Mouse (Mus musculus) skeletal muscle tissue, postnatal 0 days (tissue): ENCODE results near the gene Gpr12. TPM values are rescaled to one million over a fixed set of nuclear protein-coding genes. Genes with fewer than 3 reads are reported as not detected.

ENCODE experiments used
- polyA plus RNA-seq: library from polyadenylated mRNA; unstranded; fragments of >200 nt; fragmentation: Nextera tagmentation; extraction: Ambion mirVana; gene quantifications from 2 replicates; pipeline ENCODE4 v1.2.1, GENCODE M21; 2015

Gpr12 gene
- 0.09 TPM in 1 of 2 replicates, not detected in the other for polyA plus RNA-seq

DNA sequence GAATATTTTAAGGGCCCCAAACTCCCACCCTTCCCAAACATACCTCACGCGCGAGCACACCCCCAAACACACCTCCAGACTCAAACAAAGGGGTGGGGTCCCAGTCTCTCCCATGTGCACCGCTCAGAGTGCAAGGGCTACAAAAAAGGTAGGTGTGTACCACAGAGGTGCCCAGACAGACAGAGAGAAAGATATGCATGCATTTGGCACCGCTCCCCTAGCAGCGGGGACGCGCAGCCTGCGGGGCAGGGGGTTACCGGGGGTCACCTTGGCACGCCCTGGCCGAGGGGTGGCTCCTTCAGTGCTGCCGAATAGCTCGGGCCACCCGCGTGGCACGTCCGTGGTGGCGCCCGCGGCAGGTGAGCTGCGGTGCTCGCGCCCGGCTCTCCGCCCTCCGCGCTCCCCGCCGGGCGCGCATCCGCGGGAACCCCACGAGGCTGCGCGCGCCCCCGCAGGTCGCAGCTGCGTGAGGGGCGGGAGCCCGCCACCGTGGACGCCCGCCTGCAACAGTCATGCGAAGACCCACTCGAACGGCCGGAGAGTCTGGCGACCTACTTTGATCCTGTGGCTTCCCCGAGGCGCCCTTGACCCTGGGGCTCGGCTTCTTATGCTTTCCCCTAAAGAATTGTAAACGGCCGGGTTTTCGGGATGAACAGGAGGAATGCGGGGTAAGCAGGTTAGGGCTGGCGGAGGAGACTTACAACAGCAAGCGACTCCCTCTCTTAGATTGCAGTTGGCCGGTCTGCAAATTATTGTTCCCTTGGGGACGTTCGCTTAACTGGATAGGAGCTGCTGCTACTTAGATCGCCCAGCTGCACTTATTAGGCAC is at the start of gene Gpr12:
Gene Gpr12 (minus strand): TSS at position 762 of the 829 bp plus-strand sequence.

DNA sequence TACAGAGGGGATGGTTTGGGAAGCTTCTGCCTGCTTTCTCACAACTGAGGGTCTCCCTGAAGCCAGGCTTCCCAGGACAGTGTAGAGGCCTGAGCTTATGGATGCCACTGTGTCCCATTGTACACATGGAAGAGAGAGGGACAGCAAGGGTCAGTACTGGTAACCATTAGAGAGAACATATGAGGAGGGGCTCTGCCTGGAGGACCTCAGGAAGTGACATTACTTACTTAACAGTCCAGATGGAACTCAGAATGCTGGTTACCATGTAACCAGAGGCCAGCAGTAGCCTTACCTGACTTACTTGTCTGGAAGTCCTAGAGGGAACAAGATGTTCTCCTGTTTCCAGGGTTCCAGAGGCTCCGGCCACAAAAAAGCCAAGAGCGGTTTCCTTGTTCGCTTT is 29.2 kb downstream of the Gpr12 start, which contains the start of gene Gm3415:
Gene Gm3415 (plus strand): TSS at position 301 of the 400 bp plus-strand sequence.

DNA sequence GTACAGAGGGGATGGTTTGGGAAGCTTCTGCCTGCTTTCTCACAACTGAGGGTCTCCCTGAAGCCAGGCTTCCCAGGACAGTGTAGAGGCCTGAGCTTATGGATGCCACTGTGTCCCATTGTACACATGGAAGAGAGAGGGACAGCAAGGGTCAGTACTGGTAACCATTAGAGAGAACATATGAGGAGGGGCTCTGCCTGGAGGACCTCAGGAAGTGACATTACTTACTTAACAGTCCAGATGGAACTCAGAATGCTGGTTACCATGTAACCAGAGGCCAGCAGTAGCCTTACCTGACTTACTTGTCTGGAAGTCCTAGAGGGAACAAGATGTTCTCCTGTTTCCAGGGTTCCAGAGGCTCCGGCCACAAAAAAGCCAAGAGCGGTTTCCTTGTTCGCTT is 47.7 kb downstream of the Gpr12 start, which contains the start of gene Gm3409:
Gene Gm3409 (plus strand): TSS at position 301 of the 400 bp plus-strand sequence.

Other genes with a start within 250 kb of the Gpr12 start
- 0.23 and 0.32 TPM in 2 replicates for gene Wasf3, start 200.3 kb downstream of the Gpr12 start, polyA plus RNA-seq
- gene Gm6408, start 103.3 kb downstream of the Gpr12 start, polyA plus RNA-seq = not detected in 2 replicates
- gene Gm6370, start 93.9 kb downstream of the Gpr12 start, polyA plus RNA-seq = not detected in 2 replicates
- not detected in 2 replicates for gene 4930449I24Rik, start 82.8 kb downstream of the Gpr12 start, polyA plus RNA-seq
- gene Gm3402, start 71.1 kb downstream of the Gpr12 start, polyA plus RNA-seq = not detected in 2 replicates
- not detected in 2 replicates for gene Gm3404, start 59.4 kb downstream of the Gpr12 start, polyA plus RNA-seq
- gene Gm3409, start 47.6 kb downstream of the Gpr12 start, polyA plus RNA-seq = not detected in 2 replicates
- not detected in 2 replicates for gene Gm3415, start 29.1 kb downstream of the Gpr12 start, polyA plus RNA-seq
- 7.5 and 7.8 TPM in 2 replicates for gene Usp12, start 209.8 kb upstream of the Gpr12 start, polyA plus RNA-seq
- 349 and 357 TPM in 2 replicates for gene Rpl21, start 247.7 kb upstream of the Gpr12 start, polyA plus RNA-seq